Mouse (Mus musculus) hindbrain, embryonic 10.5 days (tissue): Measurements from ENCODE around the gene Rpl10a. TPM values are rescaled to one million over a fixed set of nuclear protein-coding genes. Genes with fewer than 3 reads are reported as not detected.

ENCODE experiments used
- DNase-seq: peaks from one replicate; pipeline ENCODE4 v3.0.0-alpha.2; 2017; ENCODE audit warnings: low spot score
- H3K27ac ChIP-seq: fragments of 300-500 bp; sonication (generic); 2 replicates; pipeline ENCODE4 v1.5.1; 2016; ENCODE audit warnings: mild to moderate bottlenecking, moderate library complexity
- H3K27me3 ChIP-seq: fragments of 300-500 bp; sonication (generic); 2 replicates; pipeline ENCODE4 v1.6.1; 2016; ENCODE audit warnings: mild to moderate bottlenecking; ENCODE audit not compliant: poor library complexity, insufficient read depth, severe bottlenecking
- H3K36me3 ChIP-seq: fragments of 300-500 bp; sonication (generic); 2 replicates; pipeline ENCODE4 v1.6.1; 2016; ENCODE audit warnings: mild to moderate bottlenecking, moderate library complexity
- H3K4me1 ChIP-seq: fragments of 300-500 bp; sonication (generic); replicated peaks from 2 replicates; pipeline ENCODE4 v1.6.1; 2016; ENCODE audit warnings: mild to moderate bottlenecking
- H3K4me3 ChIP-seq: fragments of 300-500 bp; sonication (generic); 2 replicates; pipeline ENCODE4 v1.5.1; 2016; ENCODE audit warnings: mild to moderate bottlenecking, moderate library complexity
- H3K9me3 ChIP-seq: fragments of 300-500 bp; sonication (generic); 2 replicates; pipeline ENCODE4 v1.6.1; 2016; ENCODE audit warnings: mild to moderate bottlenecking, moderate library complexity
- WGBS: fragments of 180-500 bp; shearing (Covaris S2); methylation state at CpG from one replicate; pipeline ENCODE4 v1.1.7; 2016; 5-methylcytosine and 5-hydroxymethylcytosine counted together
- polyA plus RNA-seq: library from polyadenylated mRNA; unstranded; fragments of >200 nt; fragmentation: Nextera tagmentation; extraction: Ambion mirVana; gene quantifications from 2 replicates; pipeline ENCODE4 v1.2.1, GENCODE M21; 2016

Gene Rpl10a
- polyA plus RNA-seq, 1 experiment from 2014 or later, result 439 TPM

GRCm38 (mm10) chr17:28290671-28291070 lies 37.6 kb upstream of the Rpl10a start:
- no peak overlapping the region for H3K27ac ChIP-seq
- H3K9me3 ChIP-seq, result peaks cover 6% of the 10 kb centered on the region; the same call in 1 of the 2 replicates
- H3K27me3 ChIP-seq, result no peaks in the 10 kb centered on the region
- 88% methylated on average over 11 of the region's 11 CpGs for WGBS
- H3K36me3 ChIP-seq, result peaks cover 22% of the 10 kb centered on the region
- no peak for DNase-seq
- H3K4me1 ChIP-seq, result peaks cover 40% of the 10 kb centered on the region
- no peak overlapping the region for H3K4me3 ChIP-seq

DNA sequence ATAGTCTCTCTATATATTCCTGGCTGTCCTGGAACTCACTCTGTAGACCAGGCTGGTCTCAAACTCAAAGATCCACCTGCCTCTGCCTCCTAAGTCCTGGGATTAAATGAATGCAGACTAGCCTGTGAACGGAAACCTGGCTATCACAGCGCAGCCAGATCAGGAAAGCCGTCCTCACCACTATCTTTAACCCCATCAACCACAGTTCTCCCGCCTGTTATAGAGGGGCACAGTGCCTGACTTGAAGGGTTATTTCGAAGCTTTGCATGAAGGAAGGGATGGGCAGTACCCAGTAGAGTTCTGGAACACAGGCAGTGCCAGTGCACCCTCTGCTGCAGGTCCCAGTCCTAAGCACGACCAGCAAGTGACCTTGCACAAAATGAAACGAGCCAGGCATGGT lies 36.9 kb upstream of the Rpl10a start:
- 90% methylated on average over 7 of the region's 7 CpGs for WGBS

GRCm38 (mm10) chr17:28293716-28294115 lies 34.6 kb upstream of the Rpl10a start:
- no peak for DNase-seq
- 72% methylated on average over 4 of the region's 4 CpGs for WGBS
- H3K9me3 ChIP-seq, result peaks cover 6% of the 10 kb centered on the region; the same call in 1 of the 2 replicates
- peaks cover 33% of the 10 kb centered on the region for H3K36me3 ChIP-seq
- H3K27ac ChIP-seq, result peak overlapping the region; percentile 37
- no peaks in the 10 kb centered on the region for H3K27me3 ChIP-seq
- peaks cover 25% of the 10 kb centered on the region for H3K4me1 ChIP-seq
- no peak overlapping the region for H3K4me3 ChIP-seq

More for the DNA sequence above, 36.9 kb upstream of the Rpl10a start:
- Histone ChIP-seq H3K27me3 (no peaks in the 10 kb centered on the region), H3K4me1 (peaks cover 33% of the 10 kb centered on the region), H3K4me3 (no peak overlapping the region), H3K27ac (no peak overlapping the region), H3K36me3 (peaks cover 22% of the 10 kb centered on the region), H3K9me3 (peaks cover 6% of the 10 kb centered on the region; the same call in 1 of the 2 replicates)
- no peak for DNase-seq

DNA sequence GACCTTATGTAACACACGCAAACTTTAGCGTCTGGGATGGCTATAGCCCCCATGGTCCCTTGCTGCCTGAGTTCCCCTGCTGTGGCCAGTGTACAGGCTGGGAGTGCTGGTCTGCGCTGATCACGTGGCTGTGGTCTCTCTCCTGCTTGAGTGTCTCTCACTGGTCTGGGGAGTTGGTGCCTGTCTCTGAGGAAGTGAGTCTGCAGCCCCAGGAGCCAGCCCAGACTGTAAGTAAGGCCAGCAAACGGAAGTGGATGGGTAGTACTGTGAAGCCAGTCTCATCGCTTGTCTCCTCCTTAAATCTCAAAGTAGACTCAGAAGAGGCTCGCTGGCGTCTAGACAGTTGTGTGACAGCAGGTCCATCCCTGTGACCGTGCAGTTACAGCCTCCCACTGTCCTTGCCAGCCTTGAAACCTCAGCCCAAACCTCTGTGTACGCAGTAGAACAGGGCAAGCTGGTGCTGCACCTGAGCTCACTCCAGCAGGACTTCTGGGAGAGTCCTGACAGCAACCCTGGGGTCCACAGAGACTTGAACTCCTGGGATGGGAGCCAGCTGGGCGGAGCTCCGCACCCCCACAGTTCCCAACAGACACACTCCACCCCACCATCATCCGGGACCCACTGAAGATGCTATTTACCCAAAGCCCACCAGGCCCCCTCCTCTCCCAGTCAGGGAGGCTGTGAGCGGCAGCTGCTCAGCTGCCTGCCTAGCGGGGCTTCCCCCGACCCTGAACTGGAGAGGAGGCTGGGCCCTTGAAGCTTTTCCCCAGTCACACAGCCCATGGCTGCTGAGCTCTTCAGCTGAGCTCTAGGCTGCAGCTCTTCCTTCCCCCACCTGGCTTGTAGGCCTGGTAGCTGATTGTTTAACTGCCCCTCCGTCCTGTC lies 33.6 kb upstream of the Rpl10a start:
- no peak for DNase-seq

GRCm38 (mm10) chr17:28298888-28299287 lies 29.4 kb upstream of the Rpl10a start:
- WGBS, result 94% methylated on average over 17 of the region's 17 CpGs
- Histone ChIP-seq H3K27me3 (no peaks in the 10 kb centered on the region), H3K36me3 (peaks cover 30% of the 10 kb centered on the region), H3K4me3 (no peak overlapping the region), H3K9me3 (no peaks in the 10 kb centered on the region), H3K4me1 (peaks cover 53% of the 10 kb centered on the region), H3K27ac (peak overlapping the region; percentile 87)
- no peak for DNase-seq

More for the DNA sequence above, 33.6 kb upstream of the Rpl10a start:
- H3K4me3 ChIP-seq, result no peak overlapping the region
- H3K36me3 ChIP-seq, result peaks cover 41% of the 10 kb centered on the region
- peaks cover 35% of the 10 kb centered on the region for H3K4me1 ChIP-seq
- peak overlapping the region; percentile 37 for H3K27ac ChIP-seq
- peaks cover 6% of the 10 kb centered on the region; the same call in 1 of the 2 replicates for H3K9me3 ChIP-seq
- WGBS, result 74% methylated on average over 17 of the region's 17 CpGs
- H3K27me3 ChIP-seq, result no peaks in the 10 kb centered on the region

DNA sequence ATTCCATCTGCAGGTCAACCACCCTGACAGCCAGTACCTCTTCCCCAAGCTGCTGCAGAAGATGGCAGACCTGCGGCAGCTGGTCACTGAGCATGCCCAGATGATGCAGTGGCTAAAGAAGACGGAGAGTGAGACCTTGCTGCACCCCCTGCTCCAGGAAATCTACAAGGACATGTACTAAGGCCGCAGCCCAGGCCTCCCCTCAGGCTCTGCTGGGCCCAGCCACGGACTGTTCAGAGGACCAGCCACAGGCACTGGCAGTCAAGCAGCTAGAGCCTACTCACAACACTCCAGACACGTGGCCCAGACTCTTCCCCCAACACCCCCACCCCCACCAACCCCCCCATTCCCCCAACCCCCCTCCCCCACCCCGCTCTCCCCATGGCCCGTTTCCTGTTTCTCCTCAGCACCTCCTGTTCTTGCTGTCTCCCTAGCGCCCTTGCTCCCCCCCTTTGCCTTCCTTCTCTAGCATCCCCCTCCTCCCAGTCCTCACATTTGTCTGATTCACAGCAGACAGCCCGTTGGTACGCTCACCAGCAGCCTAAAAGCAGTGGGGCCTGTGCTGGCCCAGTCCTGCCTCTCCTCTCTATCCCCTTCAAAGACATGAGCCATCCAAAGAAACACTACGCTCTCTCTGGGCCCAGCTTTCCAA lies 28.5 kb upstream of the Rpl10a start:
- Histone ChIP-seq H3K9me3 (no peaks in the 10 kb centered on the region), H3K36me3 (peaks cover 30% of the 10 kb centered on the region), H3K27me3 (no peaks in the 10 kb centered on the region), H3K4me3 (peak overlapping the region; percentile 11; the same call in 1 of the 2 replicates), H3K4me1 (peaks cover 51% of the 10 kb centered on the region), H3K27ac (peak overlapping the region; percentile 87)
- WGBS, result 36% methylated on average over 11 of the region's 11 CpGs
- no peak for DNase-seq

GRCm38 (mm10) chr17:28300323-28300722 lies 27.9 kb upstream of the Rpl10a start:
- H3K27me3 ChIP-seq, result no peaks in the 10 kb centered on the region
- peak; percentile 72 for DNase-seq
- no peaks in the 10 kb centered on the region for H3K9me3 ChIP-seq
- 12% methylated on average over 9 of the region's 9 CpGs for WGBS
- H3K4me1 ChIP-seq, result peaks cover 51% of the 10 kb centered on the region
- H3K4me3 ChIP-seq, result peak overlapping the region; percentile 11; the same call in 1 of the 2 replicates
- peaks cover 26% of the 10 kb centered on the region for H3K36me3 ChIP-seq
- H3K27ac ChIP-seq, result peak overlapping the region; percentile 87

DNA sequence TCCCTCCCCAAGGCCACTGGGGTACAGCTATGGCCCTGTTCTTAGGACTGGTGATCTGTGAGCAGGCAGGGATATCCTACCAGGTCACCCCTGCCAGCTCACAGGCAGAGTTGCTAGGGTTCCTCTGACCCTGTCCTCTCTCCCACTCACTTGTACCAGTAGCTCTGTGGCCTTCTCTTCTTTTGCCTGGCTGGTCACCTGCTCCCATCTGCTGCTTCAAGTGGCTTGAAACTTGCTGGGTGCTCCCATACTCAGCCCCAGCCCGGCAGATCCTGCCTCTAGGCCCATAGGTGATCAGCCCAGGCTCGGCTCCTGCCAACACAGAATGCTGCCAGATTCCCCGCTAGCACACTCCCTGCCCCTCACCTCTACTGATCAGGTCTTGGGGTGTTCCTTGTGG lies 27.4 kb upstream of the Rpl10a start:
- H3K4me1 ChIP-seq, result peaks cover 50% of the 10 kb centered on the region
- H3K4me3 ChIP-seq, result 0 out of 2 replicates have a peak overlapping the region, but pooled peaks have one; percentile 11
- peaks cover 23% of the 10 kb centered on the region for H3K36me3 ChIP-seq
- no peaks in the 10 kb centered on the region for H3K27me3 ChIP-seq
- 69% methylated on average over 3 of the region's 3 CpGs for WGBS
- DNase-seq, result no peak
- peak overlapping the region; percentile 87 for H3K27ac ChIP-seq
- H3K9me3 ChIP-seq, result no peaks in the 10 kb centered on the region

GRCm38 (mm10) chr17:28305172-28305571 lies 23.1 kb upstream of the Rpl10a start:
- H3K9me3 ChIP-seq, result no peaks in the 10 kb centered on the region
- no peak overlapping the region for H3K27ac ChIP-seq
- H3K4me1 ChIP-seq, result peaks cover 36% of the 10 kb centered on the region
- H3K36me3 ChIP-seq, result no peaks in the 10 kb centered on the region
- DNase-seq, result no peak
- H3K4me3 ChIP-seq, result no peak overlapping the region
- WGBS, result 58% methylated on average over 10 of the region's 10 CpGs
- H3K27me3 ChIP-seq, result no peaks in the 10 kb centered on the region

DNA sequence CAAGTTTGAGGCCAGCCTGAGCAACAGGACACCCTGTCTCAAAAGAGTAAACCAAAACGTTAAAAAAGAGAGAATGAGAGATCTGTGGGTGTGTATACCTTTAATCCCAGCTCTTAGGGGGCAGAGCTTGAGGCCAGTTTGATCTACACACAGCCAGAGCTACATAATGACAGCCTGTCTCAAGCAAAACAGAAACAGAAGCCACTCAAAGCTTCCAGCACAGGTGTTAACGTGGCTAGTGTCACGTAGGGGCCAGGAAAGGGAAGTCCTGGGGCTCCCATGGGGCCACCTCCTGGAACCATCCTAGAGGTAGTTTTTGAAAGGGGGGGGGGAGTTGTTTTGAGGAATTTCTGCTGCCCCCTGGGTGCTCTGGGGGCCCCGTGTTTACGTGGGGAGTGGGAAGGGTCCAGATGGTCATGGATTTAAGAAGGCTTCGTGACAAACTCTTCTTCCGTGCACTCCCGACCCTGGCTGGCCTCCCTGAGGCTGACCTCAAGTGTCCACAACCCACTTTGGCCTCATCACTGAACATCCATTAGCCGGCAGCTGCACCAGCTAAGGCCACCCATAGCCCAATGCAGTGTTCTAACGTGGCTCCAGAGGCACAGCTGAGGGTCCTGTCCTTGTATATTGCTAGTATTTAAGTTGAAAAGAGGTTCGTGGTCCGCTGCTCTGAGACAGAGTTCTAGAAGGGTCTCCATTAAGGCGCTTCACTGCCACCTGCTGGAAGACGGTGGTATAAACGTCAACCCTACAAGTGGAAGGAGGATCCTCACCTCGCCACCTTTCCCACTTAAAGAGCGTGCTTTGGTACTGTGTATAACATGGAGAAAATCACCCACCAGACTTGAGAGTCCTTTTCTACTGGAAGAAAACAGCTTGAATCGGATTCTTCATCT lies 19.7 kb upstream of the Rpl10a start:
- Histone ChIP-seq H3K9me3 (no peaks in the 10 kb centered on the region), H3K27me3 (no peaks in the 10 kb centered on the region), H3K4me1 (peaks cover 29% of the 10 kb centered on the region), H3K36me3 (no peaks in the 10 kb centered on the region), H3K27ac (peak overlapping the region; percentile 19; the same call in 1 of the 2 replicates), H3K4me3 (no peak overlapping the region)
- peak; percentile 88 for DNase-seq
- 17% methylated on average over 18 of the region's 18 CpGs for WGBS

DNA sequence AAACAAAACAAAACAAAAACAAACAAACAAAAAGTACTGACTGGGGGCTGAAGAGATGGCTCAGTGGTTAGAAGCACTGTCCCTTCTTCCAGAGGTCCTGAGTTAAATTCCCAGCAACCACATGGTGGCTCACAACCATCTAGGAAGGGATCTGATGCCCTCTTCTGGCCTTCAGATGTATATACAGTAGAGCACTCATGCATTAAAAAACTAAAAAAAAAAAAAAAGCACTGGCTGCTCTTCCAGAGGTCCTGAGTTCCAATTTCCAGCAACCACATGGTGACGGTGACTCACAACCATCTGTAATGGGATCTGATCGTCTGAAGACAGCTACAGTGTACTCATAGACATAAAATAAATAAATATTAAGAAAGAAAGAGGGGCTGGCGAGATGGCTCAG lies 17.4 kb upstream of the Rpl10a start:
- Histone ChIP-seq H3K4me3 (no peak overlapping the region), H3K4me1 (peaks cover 36% of the 10 kb centered on the region), H3K27me3 (no peaks in the 10 kb centered on the region), H3K27ac (no peak overlapping the region), H3K9me3 (no peaks in the 10 kb centered on the region), H3K36me3 (peaks cover 7% of the 10 kb centered on the region)
- DNase-seq, result no peak
- 79% methylated on average over 3 of the region's 3 CpGs for WGBS

- Histone ChIP-seq H3K27ac (no peak overlapping the region), H3K36me3 (peaks cover 14% of the 10 kb centered on the region), H3K4me1 (peaks cover 43% of the 10 kb centered on the region), H3K27me3 (no peaks in the 10 kb centered on the region), H3K4me3 (no peak overlapping the region), H3K9me3 (no peaks in the 10 kb centered on the region)
- DNase-seq, result no peak
- 78% methylated on average over 5 of the region's 5 CpGs for WGBS
Observed at GRCm38 (mm10) chr17:28311366-28312132, 16.7 kb upstream of the Rpl10a start.
